Mouse (Mus musculus): ENCODE data around the gene Nrde2. TPM values are rescaled to one million over a fixed set of nuclear protein-coding genes. Genes with fewer than 3 reads are reported as not detected.

Gene Nrde2
- total and polyA plus RNA-seq, 3 experiments, result 18.9 to 25.6 (median 23.6) TPM

GRCm38 (mm10) chr12:100131167-100131566 lies 28.3 kb downstream of the Nrde2 start:
- H3K9ac ChIP-seq (ENCODE audit: insufficient read depth, low read depth), result no peak overlapping the region
- H3K79me2 ChIP-seq (replicated peaks; ENCODE audit: control insufficient read depth, extremely low read depth, insufficient read depth, poor library complexity, severe bottlenecking), result no peaks in the 10 kb centered on the region
- dilution Hi-C loops (cut with MboI; ENCODE audit: extremely low pct_ligation_motif_present, extremely low pct_unique_long_range_greater_than_20kb, low sequenced_read_pairs), result no loop called here
- in situ Hi-C loops (cut with MboI; ENCODE audit: low pct_ligation_motif_present, low pct_unique_long_range_greater_than_20kb, low sequenced_read_pairs), result no loop called here
- TF ChIP-seq SIN3A (IDR thresholded peaks at IDR 0.05; ENCODE audit: low read length), result no peak
- TF ChIP-seq CTCF (conservative IDR thresholded peaks at IDR 0.05 in 1 of 2, IDR thresholded peaks at IDR 0.05 in 1 of 2; ENCODE audit: low read depth in 2 of 2, low read length in 2 of 2), result no peak
- TF ChIP-seq ZKSCAN1 (IDR thresholded peaks at IDR 0.05; ENCODE audit: borderline replicate concordance, low read depth, low read length), result no peak
- no peak for TF ChIP-seq MYC (IDR thresholded peaks at IDR 0.05; ENCODE audit: low read depth, low read length)
- no peak for TF ChIP-seq UBTF (IDR thresholded peaks at IDR 0.05; ENCODE audit: low read depth, low read length)
- no peak for TF ChIP-seq KAT2A (IDR thresholded peaks at IDR 0.05; ENCODE audit: insufficient replicate concordance, low read length)
- TF ChIP-seq MEF2A (IDR thresholded peaks at IDR 0.05; ENCODE audit: borderline replicate concordance, low read depth, low read length), result no peak
- TF ChIP-seq NELFE (IDR thresholded peaks at IDR 0.05; ENCODE audit: low read depth, low read length), result no peak
- no peak for TF ChIP-seq SMC3 (IDR thresholded peaks at IDR 0.05; ENCODE audit: low read depth, low read length)
- no peak for TF ChIP-seq POLR2AphosphoS2 (IDR thresholded peaks at IDR 0.05; ENCODE audit: low read depth, low read length)
- TF ChIP-seq MAFK (IDR thresholded peaks at IDR 0.05; ENCODE audit: insufficient replicate concordance, low read length), result no peak
- TF ChIP-seq RAD21 (IDR thresholded peaks at IDR 0.05; ENCODE audit: low read depth, low read length), result no peak
- no peak for TF ChIP-seq POLR2A (IDR thresholded peaks at IDR 0.05; ENCODE audit: low read depth, low read length)
- no peak for TF ChIP-seq JUND (conservative IDR thresholded peaks at IDR 0.05; ENCODE audit: low read depth, low read length)
- no peak for TF ChIP-seq HCFC1 (IDR thresholded peaks at IDR 0.05; ENCODE audit: low read depth, low read length)
- TF ChIP-seq EP300 (IDR thresholded peaks at IDR 0.05; ENCODE audit: low read length), result no peak
- peaks cover 0 to 6% of the 10 kb centered on the region in 2 experiments; a peak in 1 of 4 replicates for H3K4me1 ChIP-seq (ENCODE audit: control insufficient read depth in 1 of 2, insufficient read depth in 2 of 2)
- no peaks in the 10 kb centered on the region for H3K9me3 ChIP-seq (replicated peaks; ENCODE audit: low read length)
- no peak for DNase-seq (ENCODE audit: extremely low read depth)
- no peak overlapping the region for H3K4me3 ChIP-seq (replicated peaks in 1 of 3; ENCODE audit: low read depth in 2 of 3, low read length in 2 of 3, poor library complexity in 1 of 3)
- no peak overlapping the region for H3K4me2 ChIP-seq (ENCODE audit: insufficient read depth, low read depth, poor library complexity, severe bottlenecking)
- no peak overlapping the region for H3K27ac ChIP-seq (ENCODE audit: insufficient read depth, low read depth)
- H3K27me3 ChIP-seq (replicated peaks), result no peaks in the 10 kb centered on the region
- H3K36me3 ChIP-seq (replicated peaks in 1 of 2; ENCODE audit: control insufficient read depth in 1 of 2, insufficient read depth in 1 of 2, low read length in 1 of 2), result peaks cover 70 to 96% of the 10 kb centered on the region in 2 experiments

- Histone ChIP-seq H3K9ac (ENCODE audit: insufficient read depth, low read depth) (no peak overlapping the region), H3K9me3 (replicated peaks; ENCODE audit: low read length) (no peaks in the 10 kb centered on the region), H3K4me2 (ENCODE audit: insufficient read depth, low read depth, poor library complexity, severe bottlenecking) (no peak overlapping the region), H3K27ac (ENCODE audit: insufficient read depth, low read depth) (no peak overlapping the region), H3K4me1 (ENCODE audit: control insufficient read depth in 1 of 2, insufficient read depth in 2 of 2) (peaks cover 0 to 6% of the 10 kb centered on the region in 2 experiments; a peak in 1 of 4 replicates), H3K36me3 (replicated peaks in 1 of 2; ENCODE audit: control insufficient read depth in 1 of 2, insufficient read depth in 1 of 2, low read length in 1 of 2) (peaks cover 76 to 98% of the 10 kb centered on the region in 2 experiments), H3K4me3 (replicated peaks in 1 of 3; ENCODE audit: low read depth in 2 of 3, low read length in 2 of 3, poor library complexity in 1 of 3) (no peak overlapping the region), H3K27me3 (replicated peaks) (no peaks in the 10 kb centered on the region), H3K79me2 (replicated peaks; ENCODE audit: control insufficient read depth, extremely low read depth, insufficient read depth, poor library complexity, severe bottlenecking) (no peaks in the 10 kb centered on the region)
- dilution Hi-C loops (cut with MboI; ENCODE audit: extremely low pct_ligation_motif_present, extremely low pct_unique_long_range_greater_than_20kb, low sequenced_read_pairs), result no loop called here
- no peak for TF ChIP-seq POLR2AphosphoS2 (IDR thresholded peaks at IDR 0.05; ENCODE audit: low read depth, low read length)
- no peak for TF ChIP-seq ELF1 (IDR thresholded peaks at IDR 0.05; ENCODE audit: low read depth, low read length)
- TF ChIP-seq ZKSCAN1 (IDR thresholded peaks at IDR 0.05; ENCODE audit: borderline replicate concordance, low read depth, low read length), result no peak
- no peak for TF ChIP-seq IRF4 (IDR thresholded peaks at IDR 0.05; ENCODE audit: low read depth, low read length)
- DNase-seq (ENCODE audit: extremely low read depth), result no peak
- in situ Hi-C loops (cut with MboI; ENCODE audit: low pct_ligation_motif_present, low pct_unique_long_range_greater_than_20kb, low sequenced_read_pairs), result no loop called here
These were observed 30.5 kb downstream of the Nrde2 start for GRCm38 (mm10) chr12:100128961-100129360.
